Mouse (Mus musculus): ENCODE results near the gene Card9.

Gene Card9

DNA sequence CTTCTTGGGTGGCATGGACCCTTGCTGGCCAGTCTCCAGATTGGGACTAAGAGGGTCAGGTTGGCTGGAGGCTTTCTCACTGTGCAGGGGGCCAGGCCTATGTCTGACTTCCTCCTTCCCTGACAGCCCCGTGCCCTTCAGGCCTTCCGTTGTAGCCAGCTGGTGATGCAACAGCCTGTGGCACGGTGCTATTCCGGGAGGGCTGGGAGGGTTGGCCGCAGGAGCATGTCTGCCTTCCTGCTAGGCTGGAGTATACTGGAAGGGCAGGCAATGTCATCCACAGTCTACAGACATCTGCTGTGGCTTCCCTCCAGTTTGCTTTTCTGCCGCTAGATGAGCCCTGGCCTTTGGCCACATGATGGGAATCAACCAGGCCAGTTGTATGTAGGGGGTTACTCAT lies 735 bp downstream of the Card9 start:
- DNase-seq: peak; percentile 74 to 77

GRCm38 (mm10) chr2:26358667-26359320 lies 1.9 kb downstream of the Card9 start:
- peak in 1 of 2 experiments; percentile 42 for DNase-seq

- peak; percentile 39 to 49 for DNase-seq
Measured at GRCm38 (mm10) chr2:26357484-26357883, 3.2 kb downstream of the Card9 start.

GRCm38 (mm10) chr2:26356678-26357077 lies 4.0 kb downstream of the Card9 start:
- DNase-seq: peak in 1 of 2 experiments; percentile 20

- no peak for DNase-seq
Measured at GRCm38 (mm10) chr2:26356231-26356630, 4.5 kb downstream of the Card9 start.

GRCm38 (mm10) chr2:26354401-26354800 lies 6.3 kb downstream of the Card9 start:
- peak in 1 of 2 experiments; percentile 7 for DNase-seq

DNA sequence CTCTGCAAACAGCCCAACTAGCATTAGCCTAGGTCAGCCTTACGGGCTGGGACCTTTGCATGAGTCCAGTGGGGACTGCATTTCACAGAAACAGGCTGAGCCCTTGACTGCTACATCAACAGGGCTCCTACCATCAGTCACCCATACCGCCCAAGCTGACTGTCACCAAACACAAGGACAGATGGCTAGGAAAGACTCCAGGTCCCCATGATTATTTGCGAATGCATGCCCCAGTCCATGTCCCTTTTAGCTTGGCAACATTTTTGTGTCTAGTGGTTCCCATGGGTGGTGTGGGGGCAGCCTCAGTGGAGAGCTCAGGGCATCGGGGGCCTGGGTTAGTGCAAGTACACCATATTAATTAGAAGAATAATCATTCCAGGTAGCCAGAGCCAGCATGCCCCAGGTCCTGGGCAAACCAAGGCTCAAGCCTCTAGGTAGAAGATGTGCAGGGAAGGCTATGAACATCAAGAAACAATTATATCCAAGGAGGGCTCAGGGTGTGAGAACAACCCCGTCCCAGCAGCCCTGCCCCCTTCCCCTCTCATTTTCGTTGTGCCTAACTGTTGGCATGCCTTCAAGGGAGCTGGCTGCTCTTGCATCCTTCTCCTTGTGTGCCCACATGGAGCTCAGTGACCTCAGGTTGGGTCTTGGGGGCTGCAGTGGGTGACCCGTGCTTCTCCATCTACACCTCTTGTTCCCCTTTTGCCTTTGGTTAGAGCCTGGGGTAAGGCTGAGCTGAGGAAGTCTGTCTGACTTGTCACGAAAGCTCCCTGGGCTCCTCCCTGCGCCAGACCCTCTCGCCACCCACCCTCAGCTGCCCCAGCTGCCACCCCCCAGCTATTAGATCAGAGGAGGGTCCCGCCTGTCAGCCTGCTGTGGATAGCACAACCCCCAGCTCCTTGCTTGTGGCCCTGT lies 7.4 kb downstream of the Card9 start:
- peak in 1 of 2 experiments; percentile 40 for DNase-seq

GRCm38 (mm10) chr2:26352291-26352910 lies 8.3 kb downstream of the Card9 start:
- no peak for DNase-seq

DNA sequence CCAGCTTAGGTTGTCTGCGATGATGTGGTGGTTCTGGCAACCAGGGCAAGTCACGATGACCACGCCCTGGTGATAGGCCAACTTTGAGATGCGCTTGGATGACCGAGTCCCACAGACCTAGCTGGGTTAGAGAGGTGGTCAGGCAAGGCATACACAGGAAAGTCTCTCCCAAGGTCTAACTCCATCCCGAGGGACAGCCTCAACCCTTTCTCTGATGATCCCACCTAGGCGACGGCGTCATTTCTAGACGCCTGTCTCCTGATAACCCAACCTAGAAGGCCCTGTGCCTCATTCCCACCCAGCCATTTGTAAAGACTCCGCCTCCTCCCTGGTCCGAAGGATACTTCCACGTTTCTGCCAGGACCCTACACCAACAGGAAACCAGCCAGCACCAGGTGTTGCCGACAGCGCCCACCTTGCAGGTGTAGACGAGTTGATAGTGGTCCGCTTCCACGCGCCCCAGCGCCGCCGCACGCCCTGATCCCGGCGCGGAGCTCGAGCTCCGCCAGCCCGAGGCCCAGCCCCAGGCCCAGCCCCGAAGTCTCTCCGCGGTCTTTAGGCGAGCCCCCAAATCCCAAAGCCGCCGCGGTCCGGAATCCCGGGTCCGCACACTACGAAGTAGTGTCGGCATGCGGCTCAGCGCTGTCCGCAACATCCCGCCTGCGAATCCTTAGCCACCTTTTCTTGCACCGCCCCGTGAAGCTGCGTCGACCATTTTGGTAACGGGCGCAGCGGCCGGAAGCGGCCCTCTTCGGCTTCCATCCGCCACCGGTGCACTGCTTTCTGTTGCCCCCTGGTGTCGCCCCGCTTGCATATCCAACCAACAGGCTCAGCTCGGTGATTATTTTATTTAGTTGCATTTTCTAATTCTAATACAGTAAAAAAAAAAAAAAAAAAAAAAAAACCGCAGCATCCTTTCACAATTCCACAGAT lies 9.1 kb downstream of the Card9 start, which contains the start of gene Dnlz:
Dnlz (minus strand) TSS at position 753 of the 933 bp plus-strand sequence.
- DNase-seq: peak; percentile 97

DNA sequence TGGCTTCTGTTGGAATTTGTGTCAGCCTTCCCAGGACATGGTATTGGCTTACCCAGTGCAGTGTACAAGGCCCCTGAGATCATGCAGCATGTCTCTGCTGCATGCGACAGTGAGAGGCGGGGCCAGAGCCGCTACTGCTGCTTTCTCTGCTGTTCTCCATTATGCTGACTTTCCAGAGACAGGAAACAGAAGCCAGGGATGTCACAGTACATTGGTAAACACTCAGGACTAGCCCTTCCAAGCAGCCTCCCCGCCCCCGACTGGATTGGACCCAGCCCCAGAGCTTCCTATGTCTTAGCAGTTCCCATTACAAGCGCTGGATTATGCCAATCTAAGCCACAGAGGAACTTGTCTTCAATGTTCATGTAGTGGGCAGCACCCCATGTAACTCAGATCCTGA lies 12.5 kb downstream of the Card9 start:
- no peak for DNase-seq

- no peak for DNase-seq
Measured at GRCm38 (mm10) chr2:26342609-26343490, 17.9 kb downstream of the Card9 start.

DNA sequence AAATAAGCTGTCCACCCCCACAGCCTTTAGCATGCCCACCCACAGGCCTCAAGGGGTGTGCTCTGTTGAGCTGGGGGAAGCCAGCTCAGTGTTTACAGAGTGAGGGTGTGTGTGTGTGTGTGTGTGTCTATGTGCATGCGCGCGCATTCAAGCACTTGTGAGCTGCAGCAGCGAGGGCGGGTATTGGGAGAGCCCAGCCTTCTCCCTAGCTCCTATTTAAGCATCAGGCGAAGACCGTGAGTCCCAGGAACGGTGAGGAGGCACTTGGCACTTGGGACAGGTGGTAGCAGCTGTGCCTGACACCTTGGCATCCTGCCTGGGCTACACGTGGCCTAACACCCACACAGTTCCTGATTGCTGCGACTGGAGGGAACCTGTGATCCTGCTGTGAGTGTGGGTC lies 18.7 kb downstream of the Card9 start:
- peak; percentile 73 to 79 for DNase-seq

DNA sequence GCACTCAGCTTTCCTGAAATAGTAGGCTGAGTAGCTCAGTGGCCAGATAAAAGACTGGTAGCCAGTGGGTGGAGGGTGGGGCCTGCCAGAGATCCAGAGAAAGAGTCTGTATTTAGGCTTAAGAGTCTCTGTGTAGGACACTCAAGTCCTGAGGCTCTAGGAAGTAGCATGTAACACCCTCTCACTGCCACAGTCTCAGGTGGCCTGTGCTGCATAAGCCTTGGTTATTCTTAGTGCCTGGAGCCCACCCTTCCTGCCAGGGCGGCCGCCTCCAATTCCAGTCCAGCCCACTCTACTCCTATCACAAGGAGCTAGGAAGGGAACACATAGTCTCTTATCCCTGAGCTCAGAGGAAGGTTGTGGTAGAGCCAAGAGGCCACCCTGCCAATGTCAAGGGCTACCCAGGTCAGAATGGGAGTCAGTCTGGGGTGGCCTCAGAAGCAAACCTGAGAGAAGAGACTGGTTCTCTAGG lies 19.2 kb downstream of the Card9 start:
- no peak for DNase-seq

DNA sequence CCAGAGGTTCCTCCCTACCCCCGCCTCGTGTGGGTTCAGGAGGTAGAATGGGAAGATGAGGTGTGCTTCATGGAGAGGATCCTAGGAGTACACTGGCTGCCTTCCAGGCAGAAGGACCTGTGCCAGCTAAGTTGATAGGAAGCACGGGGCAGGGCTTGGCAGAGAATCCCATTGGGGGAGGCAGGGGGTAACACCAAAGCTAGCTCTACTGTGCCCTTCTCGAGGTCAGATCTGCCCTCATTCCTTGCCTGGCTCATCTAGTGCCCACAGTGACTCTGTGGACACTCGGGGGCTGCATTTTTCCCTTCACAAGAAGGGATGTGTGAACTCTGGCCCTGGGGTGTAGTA lies 21.5 kb downstream of the Card9 start:
- peak; percentile 72 for DNase-seq

DNA sequence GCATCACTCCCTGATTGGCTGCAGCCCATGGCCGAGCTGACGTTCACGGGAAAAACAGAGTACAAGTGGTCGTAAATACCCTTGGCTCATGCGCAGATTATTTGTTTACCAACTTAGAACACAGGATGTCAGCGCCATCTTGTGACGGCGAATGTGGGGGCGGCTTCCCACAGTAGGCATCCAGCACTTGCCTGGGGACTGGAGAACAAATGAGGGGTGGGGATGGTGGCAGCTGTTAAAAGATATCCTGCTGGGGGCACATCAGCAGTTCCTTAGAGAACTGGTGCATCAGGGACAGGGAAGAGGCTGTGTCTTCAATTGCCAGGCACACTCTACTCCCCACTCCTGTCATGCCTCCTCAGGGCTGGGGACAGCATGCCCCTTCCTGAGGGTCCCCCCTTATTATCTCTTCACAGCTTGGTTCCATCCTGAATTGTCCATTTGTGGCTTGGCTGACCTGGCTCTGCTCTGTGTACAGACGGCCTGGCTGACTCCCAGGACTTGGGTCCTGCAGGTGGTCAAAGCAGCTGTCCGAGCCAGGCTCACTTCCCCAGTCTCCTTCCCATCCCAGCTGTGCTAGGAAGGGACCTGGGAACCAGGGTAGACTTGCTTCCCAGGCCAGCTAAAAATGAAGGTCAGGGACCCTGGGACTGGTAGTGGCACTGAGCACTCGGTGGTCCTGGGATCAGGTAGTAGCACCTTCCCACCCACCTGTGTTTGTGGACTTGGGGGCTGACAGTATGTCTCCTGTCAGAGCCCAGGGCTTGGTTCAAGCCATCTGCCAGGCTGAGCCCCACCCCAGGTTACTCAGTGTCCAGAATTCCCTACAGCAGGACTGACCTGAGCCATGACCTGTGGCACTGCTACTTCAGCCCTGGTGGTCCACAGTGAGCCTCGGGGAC lies 22.2 kb downstream of the Card9 start:
- DNase-seq: peak; percentile 83 to 84

- no peak for DNase-seq
Measured at GRCm38 (mm10) chr2:26330702-26331101, 30.0 kb downstream of the Card9 start.

GRCm38 (mm10) chr2:26330056-26330468 lies 30.7 kb downstream of the Card9 start:
- peak in 1 of 2 experiments; percentile 63 for DNase-seq

- peak; percentile 61 to 70 for DNase-seq
Measured at GRCm38 (mm10) chr2:26329402-26329801, 31.3 kb downstream of the Card9 start.

DNA sequence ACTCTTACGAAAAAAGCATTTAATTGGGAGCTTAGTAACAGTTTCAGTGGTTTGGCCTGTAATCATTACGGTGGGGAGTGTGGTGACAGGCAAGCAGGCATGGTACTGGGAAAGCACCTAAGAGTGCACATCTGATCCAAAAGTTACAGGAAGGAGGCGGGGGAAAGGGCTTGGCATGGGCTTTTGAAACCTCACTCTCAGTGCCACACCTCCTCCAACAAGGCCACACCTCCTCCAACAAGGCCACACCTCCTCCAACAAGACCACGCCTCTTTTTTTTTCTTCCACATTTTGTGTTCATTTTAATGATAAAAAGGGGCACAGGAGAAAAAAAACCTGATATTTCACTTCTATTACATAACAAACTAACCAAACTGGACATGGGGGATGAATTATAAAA lies 32.9 kb downstream of the Card9 start:
- DNase-seq: no peak
